Mouse (Mus musculus): ENCODE data around the gene Fgfr2. TPM values are rescaled to one million over a fixed set of nuclear protein-coding genes. Genes with fewer than 3 reads are reported as not detected.

Fgfr2 gene
- total RNA-seq, 2 experiments from 2014 or later, result 56.7 to 61.5 TPM

GRCm38 (mm10) chr7:130578066-130578465 lies 2545.1 kb downstream of the Fgfr2 start:
- no peak for DNase-seq (ENCODE audit: low spot score in 2 of 2)

- no peak for DNase-seq (ENCODE audit: low spot score in 2 of 2)
These were observed 2545.7 kb downstream of the Fgfr2 start, which contains the start of gene Tacc2 for GRCm38 (mm10) chr7:130577388-130578003. Gene Tacc2, plus strand, starts transcription at chr7:130577438.

GRCm38 (mm10) chr7:130576981-130577380 lies 2546.2 kb downstream of the Fgfr2 start:
- peak in 1 of 2 experiments; percentile 24 for DNase-seq (ENCODE audit: low spot score in 2 of 2)

GRCm38 (mm10) chr7:130574211-130574991 lies 2548.7 kb downstream of the Fgfr2 start:
- no peak for DNase-seq (ENCODE audit: low spot score in 2 of 2)

- DNase-seq (ENCODE audit: low spot score in 2 of 2), result no peak
These were observed 2549.4 kb downstream of the Fgfr2 start for GRCm38 (mm10) chr7:130573746-130574145.

GRCm38 (mm10) chr7:130572821-130573220 lies 2550.3 kb downstream of the Fgfr2 start, which contains the start of gene Nsmce4a:
Gene Nsmce4a, minus strand, starts transcription at chr7:130573118.
- no peak for DNase-seq (ENCODE audit: low spot score in 2 of 2)

- no peak for DNase-seq (ENCODE audit: low spot score in 2 of 2)
These were observed 2552.7 kb downstream of the Fgfr2 start for GRCm38 (mm10) chr7:130570472-130570871.

- no peak for DNase-seq (ENCODE audit: low spot score in 2 of 2)
These were observed 2554.2 kb downstream of the Fgfr2 start for GRCm38 (mm10) chr7:130568783-130569436.

- DNase-seq (ENCODE audit: low spot score in 2 of 2), result peak in 1 of 2 experiments; percentile 42
These were observed 2558.6 kb downstream of the Fgfr2 start for GRCm38 (mm10) chr7:130564596-130564995.

GRCm38 (mm10) chr7:130563880-130564279 lies 2559.3 kb downstream of the Fgfr2 start:
- DNase-seq (ENCODE audit: low spot score in 2 of 2), result no peak

- DNase-seq (ENCODE audit: low spot score in 2 of 2), result no peak
These were observed 2559.9 kb downstream of the Fgfr2 start for GRCm38 (mm10) chr7:130563276-130563675.

- no peak for DNase-seq (ENCODE audit: low spot score in 2 of 2)
These were observed 2562.2 kb downstream of the Fgfr2 start for GRCm38 (mm10) chr7:130560933-130561332.

- no peak for DNase-seq (ENCODE audit: low spot score in 2 of 2)
These were observed 2564.6 kb downstream of the Fgfr2 start for GRCm38 (mm10) chr7:130558592-130558991.

GRCm38 (mm10) chr7:130555597-130555996 lies 2567.6 kb downstream of the Fgfr2 start:
- DNase-seq (ENCODE audit: low spot score in 2 of 2), result no peak

GRCm38 (mm10) chr7:130553321-130553720 lies 2569.8 kb downstream of the Fgfr2 start:
- no peak for DNase-seq (ENCODE audit: low spot score in 2 of 2)

- no peak for DNase-seq (ENCODE audit: low spot score in 2 of 2)
These were observed 2570.4 kb downstream of the Fgfr2 start for GRCm38 (mm10) chr7:130552780-130553179.

GRCm38 (mm10) chr7:130547635-130548175 lies 2575.4 kb downstream of the Fgfr2 start:
- DNase-seq (ENCODE audit: low spot score in 2 of 2), result no peak

- peak; percentile 89 to 92 for DNase-seq (ENCODE audit: low spot score in 2 of 2)
These were observed 2576.2 kb downstream of the Fgfr2 start for GRCm38 (mm10) chr7:130546791-130547484.

- no peak for DNase-seq (ENCODE audit: low spot score in 2 of 2)
These were observed 2576.7 kb downstream of the Fgfr2 start for GRCm38 (mm10) chr7:130546421-130546790.

- no peak for DNase-seq (ENCODE audit: low spot score in 2 of 2)
These were observed 2577.3 kb downstream of the Fgfr2 start for GRCm38 (mm10) chr7:130545893-130546292.

- DNase-seq (ENCODE audit: low spot score in 2 of 2), result no peak
These were observed 2577.7 kb downstream of the Fgfr2 start for GRCm38 (mm10) chr7:130545401-130545800.

Data from layer of hippocampus, adult 18-20 months (tissue).